Mouse (Mus musculus) spleen, adult 2 months (tissue): Measurements from ENCODE around the gene Olfr523.

Source experiments
- CTCF ChIP-seq: fragments of 200-500 bp; IDR thresholded peaks from 2 replicates; pipeline ENCODE4 v1.5.1; 2011; ENCODE audit warnings: mild to moderate bottlenecking, inconsistent platforms; ENCODE audit not compliant: insufficient read depth, insufficient read length, insufficient replicate concordance; ENCODE audit errors: extremely low read depth
- POLR2A ChIP-seq: fragments of 200-500 bp; IDR thresholded peaks from 2 replicates; pipeline ENCODE4 v1.6.1; 2011; ENCODE audit warnings: low read depth, low read length, inconsistent platforms

DNA sequence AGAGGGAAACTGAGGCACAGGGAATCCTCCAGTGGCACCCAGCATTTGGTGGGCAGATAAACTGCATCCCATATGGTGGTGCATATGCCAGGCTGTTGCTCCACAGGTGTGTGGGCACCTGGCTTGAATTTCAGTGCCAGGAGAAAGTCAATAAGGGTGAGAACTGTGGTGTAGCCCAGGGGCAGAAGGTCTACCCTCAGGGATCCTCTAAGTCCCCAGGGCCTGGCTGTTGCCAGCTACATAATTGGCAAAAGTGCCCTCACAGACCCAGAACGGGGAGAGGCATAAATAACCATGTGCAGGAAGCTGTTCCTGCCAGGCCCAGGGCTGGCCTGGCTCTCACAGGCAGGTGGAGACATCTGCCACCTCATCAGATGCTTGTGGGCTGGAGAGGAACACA lies at the start of gene Olfr523:
- TF ChIP-seq CTCF (no peak), POLR2A (no peak)
